Mouse (Mus musculus): ENCODE measurements around the gene Pakap.

DNA sequence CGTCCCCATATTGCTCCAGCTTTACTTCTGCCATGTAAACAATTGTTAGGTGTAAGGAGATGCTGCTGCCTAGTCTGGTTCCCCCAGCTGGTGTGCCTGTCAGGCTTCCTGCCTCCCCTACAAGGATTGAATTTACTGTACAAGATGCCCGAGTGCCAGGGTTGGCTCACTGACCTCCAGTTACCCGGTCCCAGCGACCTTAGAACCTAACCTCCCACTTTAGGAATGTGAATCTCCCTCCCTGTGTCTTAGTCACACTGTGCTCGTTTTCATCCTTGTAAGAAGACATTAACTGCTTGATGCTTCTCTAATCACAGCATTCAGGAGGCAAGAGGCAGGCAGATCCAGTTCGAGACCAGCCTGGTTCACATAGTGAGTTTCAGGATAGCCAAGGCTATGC is 293.2 kb downstream of the Pakap start:
- TF ChIP-seq CTCF (IDR thresholded peaks at IDR 0.05; ENCODE audit: borderline replicate concordance, insufficient read depth, low read depth, low read length) (no peak), POLR2A (IDR thresholded peaks at IDR 0.05; ENCODE audit: borderline replicate concordance, insufficient read depth, low read length) (no peak)

All from cerebellum, adult 2 months (tissue).